Mouse (Mus musculus): ENCODE measurements at regions not wholly inside any gene's neighbourhood (a gene's known extent, or its start where the extent isn't known, plus 50 kb on each side); places are given as distances from the start of the nearest gene placed in this dataset.
"Not testable (repeated sequence)": the region's sequence is repeated elsewhere in the genome, so short reads cannot be mapped to it uniquely, and the experiment has no call there.

DNA sequence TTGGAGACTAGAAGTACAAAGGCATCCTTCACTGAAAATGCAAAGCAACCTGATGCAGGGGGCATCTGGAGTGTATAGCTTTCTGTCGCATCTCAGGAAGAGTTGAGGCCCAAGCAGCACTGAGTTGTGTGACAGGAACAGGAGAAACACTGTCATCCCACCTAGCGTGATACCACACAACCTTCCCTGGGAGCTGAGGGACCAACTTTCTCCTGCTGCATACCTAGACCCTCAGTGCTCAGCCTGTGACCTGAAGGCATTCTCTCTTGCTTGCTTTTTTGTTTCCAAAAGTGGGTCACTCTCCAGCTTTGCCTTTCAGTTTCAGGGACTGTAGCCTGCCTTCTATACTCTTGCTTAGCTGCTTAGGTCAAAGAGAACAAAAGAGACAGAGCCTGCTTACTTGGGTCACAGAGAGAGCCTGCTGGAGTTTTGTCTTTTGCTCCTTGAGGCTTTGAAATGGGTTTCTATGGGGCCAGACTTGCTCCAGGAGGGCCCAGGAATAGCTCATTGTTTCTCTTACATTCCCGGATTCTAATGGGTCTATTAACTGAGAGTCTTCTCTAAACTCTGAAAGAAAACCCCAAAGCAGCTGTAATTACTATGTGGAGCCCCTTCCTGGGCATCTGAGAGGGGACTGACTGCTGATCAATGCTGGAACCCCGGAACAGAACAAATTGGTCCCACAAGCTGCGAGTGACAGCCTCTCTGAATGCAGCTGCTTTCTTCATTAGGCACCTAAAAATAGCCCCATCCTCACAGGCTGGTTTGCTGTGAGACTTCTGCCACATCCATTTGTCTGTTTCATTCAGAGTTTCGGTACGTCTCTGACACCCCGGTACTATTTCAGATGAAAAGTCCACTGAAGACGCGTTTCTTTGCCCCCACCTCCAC lies 73.9 kb upstream of the Atxn1 start:
- DNase-seq (ENCODE audit: low spot score) = no peak

DNA sequence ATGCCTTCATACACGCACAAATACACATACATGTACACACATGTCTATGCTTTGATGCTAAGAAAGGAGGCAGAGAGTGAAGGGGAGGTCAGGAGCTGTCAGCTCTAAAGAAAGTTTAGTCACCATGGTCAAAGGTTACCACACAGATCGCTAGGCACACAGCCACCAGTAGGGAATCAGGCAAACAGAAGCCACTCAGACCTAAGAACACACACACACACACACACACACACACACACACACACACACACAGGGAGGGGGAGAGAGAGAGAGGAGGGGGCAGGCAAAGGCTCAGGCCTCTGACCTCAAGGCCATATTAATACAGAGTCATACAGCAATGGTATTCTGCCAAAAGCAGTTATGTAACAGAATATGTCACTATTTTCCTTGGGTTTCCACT lies 67.5 kb upstream of the Atxn1 start:
- DNase-seq (ENCODE audit: low spot score) = no peak

DNA sequence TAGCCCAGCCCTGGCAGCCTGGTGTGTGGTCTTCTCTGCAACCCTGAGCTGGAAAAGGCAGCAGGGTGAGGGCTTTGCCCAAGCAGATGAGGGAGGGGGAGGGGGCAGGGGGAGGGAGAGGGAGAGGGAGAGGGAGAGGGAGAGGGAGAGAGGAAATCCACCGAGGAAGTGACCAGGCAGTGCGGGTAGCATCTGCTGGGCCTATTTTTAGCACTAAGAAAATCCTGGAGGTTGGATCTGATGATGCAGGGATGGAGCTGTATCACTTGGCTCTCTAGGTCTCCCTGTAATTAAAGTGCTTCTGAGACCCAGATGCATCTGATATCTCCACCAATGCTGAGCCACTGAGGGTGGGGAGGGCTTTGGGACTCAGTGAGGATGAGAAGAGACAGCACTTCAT lies 61.2 kb upstream of the Atxn1 start:
- no peak for DNase-seq (ENCODE audit: low spot score)

DNA sequence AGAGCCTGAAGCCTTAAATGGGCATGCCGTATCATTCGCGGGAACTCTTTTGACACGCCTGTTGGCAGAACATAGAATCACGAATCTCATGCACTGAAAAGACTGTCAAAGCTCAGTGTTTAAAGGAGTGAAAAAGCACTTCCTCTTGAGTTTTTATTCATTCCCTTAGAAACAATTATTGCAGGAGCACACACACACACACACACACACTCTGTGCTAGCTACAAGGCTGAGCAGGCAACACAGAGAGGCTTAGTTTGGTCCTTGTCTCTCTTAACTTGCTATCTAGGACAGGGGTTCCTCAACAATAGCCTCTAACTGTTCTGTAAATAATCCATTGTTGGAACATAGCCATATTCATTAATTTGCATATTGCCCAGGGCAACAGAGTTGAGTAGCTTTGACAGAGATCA lies 58.8 kb upstream of the Atxn1 start:
- no peak for DNase-seq (ENCODE audit: low spot score)

- no peak for DNase-seq (ENCODE audit: low spot score)
Observed at GRCm38 (mm10) chr13:46023187-46023586, 58.4 kb upstream of the Atxn1 start.

- DNase-seq (ENCODE audit: low spot score) = no peak
Observed at GRCm38 (mm10) chr13:46020945-46021835, 56.4 kb upstream of the Atxn1 start.

GRCm38 (mm10) chr13:46019431-46020166 lies 54.8 kb upstream of the Atxn1 start:
- no peak for DNase-seq (ENCODE audit: low spot score)

DNA sequence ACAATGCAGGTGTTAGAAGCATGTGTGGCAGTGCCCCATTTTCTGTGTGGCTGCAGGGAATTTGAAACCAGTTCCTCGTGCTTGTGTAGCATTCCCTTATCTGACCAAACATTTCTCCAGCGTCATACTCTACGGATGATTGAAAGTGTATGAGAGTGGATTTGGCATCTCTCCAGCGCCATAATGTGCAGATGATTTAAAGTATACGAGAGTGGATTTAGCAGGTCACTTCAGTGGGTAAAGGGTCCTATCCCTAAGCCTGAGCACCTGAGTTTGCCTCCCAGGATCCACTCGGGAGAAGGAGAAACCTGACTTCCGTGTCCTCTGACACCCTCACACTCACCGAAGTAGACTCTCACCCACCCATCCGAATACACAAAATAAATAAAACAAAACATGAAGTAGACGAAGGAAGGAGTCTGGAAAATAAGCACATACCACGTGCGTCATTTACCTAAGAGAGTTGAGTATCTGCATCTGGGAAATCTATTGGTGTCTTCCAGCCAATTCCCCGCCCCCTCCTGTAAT lies 54.2 kb upstream of the Atxn1 start:
- no peak for DNase-seq (ENCODE audit: low spot score)

DNA sequence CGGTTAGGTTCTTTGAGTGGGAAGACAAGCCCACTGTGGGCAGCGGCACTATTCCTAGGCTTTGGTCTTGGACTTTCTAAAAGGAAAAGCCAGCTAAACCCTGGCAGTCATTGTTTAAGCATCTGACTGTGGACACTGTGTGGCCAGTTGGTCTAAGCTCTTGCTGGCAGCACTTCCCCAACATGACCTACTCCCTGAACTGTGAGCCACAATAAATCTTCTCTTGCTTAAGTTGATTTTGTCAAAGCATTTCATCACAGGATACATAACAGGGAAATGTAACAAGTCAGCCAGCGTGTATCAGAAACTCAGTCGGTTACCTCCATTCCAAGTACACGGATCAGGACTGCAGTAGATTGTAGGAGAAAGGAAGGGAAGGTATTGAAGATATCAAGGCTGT lies 52.9 kb upstream of the Atxn1 start:
- no peak for DNase-seq (ENCODE audit: low spot score)

GRCm38 (mm10) chr13:46017011-46017410 lies 52.2 kb upstream of the Atxn1 start:
- not testable (repeated sequence) for DNase-seq (ENCODE audit: low spot score)

- no peak for DNase-seq (ENCODE audit: low spot score)
Observed at GRCm38 (mm10) chr13:46015231-46015630, 50.4 kb upstream of the Atxn1 start.

- DNase-seq (ENCODE audit: low spot score) = no peak
Observed at GRCm38 (mm10) chr13:46014637-46015036, 49.8 kb upstream of the Atxn1 start.

All from layer of hippocampus, adult 9-10 months (tissue).